Mouse (Mus musculus) large intestine, adult 2 months (tissue): ENCODE results near the gene Cmbl. TPM values are rescaled to one million over a fixed set of nuclear protein-coding genes. Genes with fewer than 3 reads are reported as not detected.
"Not testable (repeated sequence)": the region's sequence is repeated elsewhere in the genome, so short reads cannot be mapped to it uniquely, and the experiment has no call there.

Source experiments
- DNase-seq: peaks from one replicate; pipeline ENCODE4 v3.0.0-alpha.2; 2012; ENCODE audit warnings: low read depth, low spot score
- WGBS: fragments of 180-500 bp; shearing (Covaris S2); methylation state at CpG from one replicate; pipeline ENCODE4 v1.1.7; 2018; 5-methylcytosine and 5-hydroxymethylcytosine counted together
- polyA plus RNA-seq: library from polyadenylated mRNA; depleted of rRNA; stranded (reverse); fragments of >200 nt; gene quantifications from 2 replicates; pipeline ENCODE4 v1.2.3, GENCODE M21; 2012

Cmbl gene
- polyA plus RNA-seq, 1 experiment: 97.1 TPM

- 85% methylated on average over 16 of the region's 16 CpGs for WGBS
- no peak for DNase-seq
Measured at GRCm38 (mm10) chr15:31571906-31572722, 6.9 kb downstream of the Cmbl start.

GRCm38 (mm10) chr15:31573287-31573686 lies 8.1 kb downstream of the Cmbl start:
- no peak for DNase-seq
- 92% methylated on average over 4 of the region's 4 CpGs for WGBS

GRCm38 (mm10) chr15:31573692-31574091 lies 8.5 kb downstream of the Cmbl start:
- DNase-seq: no peak

- 83% methylated on average over 5 of the region's 5 CpGs for WGBS
- DNase-seq: no peak
Measured at GRCm38 (mm10) chr15:31576076-31576475, 10.9 kb downstream of the Cmbl start.

GRCm38 (mm10) chr15:31581086-31581485 lies 15.9 kb downstream of the Cmbl start:
- DNase-seq: not testable (repeated sequence)

GRCm38 (mm10) chr15:31583304-31584085 lies 18.3 kb downstream of the Cmbl start:
- DNase-seq: no peak

More at GRCm38 (mm10) chr15:31581086-31581485, 15.9 kb downstream of the Cmbl start:
- 70% methylated on average over 2 of the region's 2 CpGs for WGBS

GRCm38 (mm10) chr15:31585238-31585637 lies 20.0 kb downstream of the Cmbl start:
- DNase-seq: no peak
- WGBS: 86% methylated on average over 7 of the region's 7 CpGs

More at GRCm38 (mm10) chr15:31583304-31584085, 18.3 kb downstream of the Cmbl start:
- WGBS: 64% methylated on average over 13 of the region's 13 CpGs

- DNase-seq: no peak
- 68% methylated on average over 5 of the region's 5 CpGs for WGBS
Measured at GRCm38 (mm10) chr15:31586088-31586487, 20.9 kb downstream of the Cmbl start.

GRCm38 (mm10) chr15:31586519-31586918 lies 21.3 kb downstream of the Cmbl start:
- under 1% methylated on average over 4 of the region's 4 CpGs for WGBS
- DNase-seq: peak; percentile 73

- DNase-seq: no peak
- 60% methylated on average over 2 of the region's 2 CpGs for WGBS
Measured at GRCm38 (mm10) chr15:31587789-31588188, 22.6 kb downstream of the Cmbl start.

- WGBS: 63% methylated on average over 8 of the region's 8 CpGs
- DNase-seq: no peak
Measured at GRCm38 (mm10) chr15:31588989-31589640, 23.9 kb downstream of the Cmbl start.

- WGBS: 91% methylated on average over 5 of the region's 5 CpGs
- DNase-seq: no peak
Measured at GRCm38 (mm10) chr15:31590176-31590575, 25.0 kb downstream of the Cmbl start.

- 78% methylated on average over 8 of the region's 8 CpGs for WGBS
- DNase-seq: no peak
Measured at GRCm38 (mm10) chr15:31592531-31592930, 27.3 kb downstream of the Cmbl start.

- WGBS: 67% methylated on average over 14 of the region's 14 CpGs
- DNase-seq: no peak
Measured at GRCm38 (mm10) chr15:31594260-31594659, 29.1 kb downstream of the Cmbl start.

- 70% methylated on average over 7 of the region's 7 CpGs for WGBS
- no peak for DNase-seq
Measured at GRCm38 (mm10) chr15:31595651-31596050, 30.5 kb downstream of the Cmbl start.

GRCm38 (mm10) chr15:31599834-31600233 lies 34.6 kb downstream of the Cmbl start:
- WGBS: 29% methylated on average over 4 of the region's 4 CpGs
- DNase-seq: no peak

GRCm38 (mm10) chr15:31601279-31601645 lies 36.1 kb downstream of the Cmbl start:
- DNase-seq: no peak
- WGBS: under 1% methylated on average over 33 of the region's 33 CpGs

GRCm38 (mm10) chr15:31601646-31602374 lies 36.6 kb downstream of the Cmbl start, which contains the start of the genes Cct5 and Fam173b:
Gene Cct5, minus strand, starts transcription at chr15:31601804.
Gene Fam173b, plus strand, starts transcription at chr15:31601852.
- under 1% methylated on average over 63 of the region's 63 CpGs for WGBS
- DNase-seq: peak; percentile 85

GRCm38 (mm10) chr15:31602426-31602825 lies 37.2 kb downstream of the Cmbl start:
- WGBS: under 1% methylated on average over 15 of the region's 15 CpGs
- DNase-seq: peak; percentile 36
